Mouse (Mus musculus) liver, postnatal 0 days (tissue): ENCODE results near the gene Tsen2. TPM values are rescaled to one million over a fixed set of nuclear protein-coding genes. Genes with fewer than 3 reads are reported as not detected.

Source experiments
- ATAC-seq: fragments of 200-750 bp; cut with Nextera tagmentation; 2 replicates; pipeline ENCODE4 v1.8.0; 2017; ENCODE audit warnings: mild to moderate bottlenecking, moderate library complexity
- DNase-seq: peaks from one replicate; pipeline ENCODE4 v3.0.0-alpha.2; 2016
- H3K27ac ChIP-seq: fragments of 300-500 bp; sonication (generic); 2 replicates; pipeline ENCODE4 v1.5.1; 2014; ENCODE audit warnings: antibody characterized with exemption, moderate library complexity, mild to moderate bottlenecking, low read depth
- H3K27me3 ChIP-seq: fragments of 300-500 bp; sonication (generic); 2 replicates; pipeline ENCODE4 v1.6.1; 2014; ENCODE audit warnings: low read length, control low read depth, mixed read lengths; ENCODE audit not compliant: insufficient read depth
- H3K36me3 ChIP-seq: fragments of 300-500 bp; sonication (generic); replicated peaks from 2 replicates; pipeline ENCODE4 v1.6.1; 2014; ENCODE audit warnings: mild to moderate bottlenecking, control low read depth, low read length, moderate library complexity, mixed read lengths; ENCODE audit not compliant: insufficient read depth
- H3K4me1 ChIP-seq: fragments of 300-500 bp; sonication (generic); 2 replicates; pipeline ENCODE4 v1.6.1; 2014; ENCODE audit warnings: antibody characterized with exemption, mild to moderate bottlenecking, control low read depth; ENCODE audit not compliant: insufficient read depth
- H3K4me2 ChIP-seq: fragments of 300-500 bp; sonication (generic); 2 replicates; pipeline ENCODE4 v1.6.1; 2014; ENCODE audit warnings: low read depth, mild to moderate bottlenecking, low read length, moderate library complexity, mixed read lengths
- H3K4me3 ChIP-seq: fragments of 300-500 bp; sonication (generic); 2 replicates; pipeline ENCODE4 v1.5.1; 2014; ENCODE audit warnings: low read depth, low read length
- H3K9ac ChIP-seq: fragments of 300-500 bp; sonication (generic); replicated peaks from 2 replicates; pipeline ENCODE4 v1.6.1; 2014; ENCODE audit warnings: mild to moderate bottlenecking, moderate library complexity
- H3K9me3 ChIP-seq: fragments of 300-500 bp; sonication (generic); 2 replicates; pipeline ENCODE4 v1.6.1; 2016; ENCODE audit warnings: mild to moderate bottlenecking, control low read depth, low read length, mixed read lengths
- CTCF ChIP-seq: sonication (generic); IDR thresholded peaks from 2 replicates; pipeline ENCODE4 v1.5.1; 2016; ENCODE audit warnings: antibody characterized with exemption, low read depth
- EP300 ChIP-seq: IDR thresholded peaks from 2 replicates; pipeline ENCODE4 v1.6.1; 2016; ENCODE audit warnings: antibody characterized with exemption, low read depth, mild to moderate bottlenecking
- WGBS: fragments of 180-500 bp; shearing (Covaris S2); extraction: QIAGEN DNeasy Blood & Tissue Kit; methylation state at CpG from one replicate; pipeline ENCODE4 v1.1.7; 2014; ENCODE audit not compliant: insufficient replicate concordance; 5-methylcytosine and 5-hydroxymethylcytosine counted together
- polyA plus RNA-seq: library from polyadenylated mRNA; unstranded; fragments of >200 nt; fragmentation: Nextera tagmentation; extraction: Ambion mirVana; gene quantifications from 2 replicates; pipeline ENCODE4 v1.2.1, GENCODE M21; 2015

Tsen2 gene
- polyA plus RNA-seq, 1 experiment from 2014 or later = 7.5 TPM

GRCm38 (mm10) chr6:115504160-115504558 lies 40.3 kb upstream of the Tsen2 start:
- no peak overlapping the region for H3K27ac ChIP-seq
- TF ChIP-seq EP300 (no peak), CTCF (no peak)
- H3K4me3 ChIP-seq = no peak overlapping the region
- no peaks in the 10 kb centered on the region for H3K4me1 ChIP-seq
- DNase-seq (no peak), ATAC-seq (no peak)
- no peaks in the 10 kb centered on the region for H3K36me3 ChIP-seq
- no peaks in the 10 kb centered on the region for H3K9me3 ChIP-seq
- no peak overlapping the region for H3K9ac ChIP-seq
- WGBS = 58% methylated on average over 3 of the region's 3 CpGs
- no peaks in the 10 kb centered on the region for H3K27me3 ChIP-seq
- no peak overlapping the region for H3K4me2 ChIP-seq

- H3K36me3 ChIP-seq = no peaks in the 10 kb centered on the region
- ATAC-seq (no peak), DNase-seq (no peak)
- no peak for TF ChIP-seq CTCF
- no peak for TF ChIP-seq EP300
- no peak overlapping the region for H3K4me2 ChIP-seq
- H3K4me1 ChIP-seq = no peaks in the 10 kb centered on the region
- H3K9ac ChIP-seq = no peak overlapping the region
- no peak overlapping the region for H3K4me3 ChIP-seq
- H3K9me3 ChIP-seq = no peaks in the 10 kb centered on the region
- 65% methylated on average over 5 of the region's 5 CpGs for WGBS
- H3K27ac ChIP-seq = no peak overlapping the region
- H3K27me3 ChIP-seq = no peaks in the 10 kb centered on the region
Observed at GRCm38 (mm10) chr6:115504915-115505314, 39.5 kb upstream of the Tsen2 start.

DNA sequence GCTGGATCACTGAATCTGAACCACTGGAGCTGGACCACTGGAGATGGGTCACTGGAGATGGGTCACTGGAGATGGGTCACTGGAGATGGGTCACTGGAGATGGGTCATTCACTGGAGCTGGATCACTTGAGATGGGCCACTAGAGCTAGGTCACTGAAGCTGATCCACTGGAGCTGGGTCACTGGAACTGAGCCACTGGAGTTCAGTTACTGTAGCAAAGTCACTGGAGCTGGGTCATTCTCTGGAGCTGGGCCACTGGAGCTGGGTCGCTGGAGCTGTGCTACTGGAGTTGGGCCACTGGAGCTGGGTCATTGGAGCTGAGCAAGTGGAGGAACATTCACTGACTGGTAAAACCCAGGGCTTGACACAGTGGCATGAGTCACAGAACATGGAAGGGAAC lies 38.0 kb upstream of the Tsen2 start:
- Histone ChIP-seq H3K4me1 (no peaks in the 10 kb centered on the region), H3K9ac (no peak overlapping the region), H3K36me3 (no peaks in the 10 kb centered on the region), H3K4me3 (no peak overlapping the region), H3K9me3 (no peaks in the 10 kb centered on the region), H3K27me3 (no peaks in the 10 kb centered on the region), H3K27ac (no peak overlapping the region), H3K4me2 (no peak overlapping the region)
- TF ChIP-seq CTCF (no peak), EP300 (no peak)
- DNase-seq (no peak), ATAC-seq (no peak)
- 59% methylated on average over 1 of the region's 1 CpGs for WGBS

DNA sequence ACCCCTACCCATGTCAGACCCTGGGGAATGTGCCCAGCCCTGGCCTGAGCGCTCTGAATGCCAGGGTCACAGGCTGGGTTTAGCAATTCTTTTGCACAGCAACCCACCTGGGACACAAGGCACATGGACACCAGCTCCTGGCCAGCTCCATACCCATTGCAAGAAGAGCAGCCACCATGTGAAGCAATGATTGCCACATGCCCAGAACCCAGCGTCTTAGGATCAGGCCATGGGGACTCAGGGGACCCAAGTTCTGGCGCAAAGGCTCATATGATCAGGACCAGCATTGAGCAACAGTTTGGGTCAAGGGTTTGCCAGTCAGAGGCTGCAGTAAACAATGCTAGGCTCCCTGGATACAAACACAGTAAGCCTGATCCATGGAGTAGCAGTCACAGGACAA lies 33.0 kb upstream of the Tsen2 start:
- no peaks in the 10 kb centered on the region for H3K27me3 ChIP-seq
- DNase-seq = no peak
- no peak overlapping the region for H3K9ac ChIP-seq
- no peak for ATAC-seq
- no peak overlapping the region for H3K4me3 ChIP-seq
- H3K36me3 ChIP-seq = no peaks in the 10 kb centered on the region
- H3K9me3 ChIP-seq = no peaks in the 10 kb centered on the region
- H3K4me1 ChIP-seq = peaks cover 6% of the 10 kb centered on the region
- H3K27ac ChIP-seq = no peak overlapping the region
- TF ChIP-seq CTCF (no peak), EP300 (no peak)
- 73% methylated on average over 3 of the region's 3 CpGs for WGBS
- H3K4me2 ChIP-seq = no peak overlapping the region

DNA sequence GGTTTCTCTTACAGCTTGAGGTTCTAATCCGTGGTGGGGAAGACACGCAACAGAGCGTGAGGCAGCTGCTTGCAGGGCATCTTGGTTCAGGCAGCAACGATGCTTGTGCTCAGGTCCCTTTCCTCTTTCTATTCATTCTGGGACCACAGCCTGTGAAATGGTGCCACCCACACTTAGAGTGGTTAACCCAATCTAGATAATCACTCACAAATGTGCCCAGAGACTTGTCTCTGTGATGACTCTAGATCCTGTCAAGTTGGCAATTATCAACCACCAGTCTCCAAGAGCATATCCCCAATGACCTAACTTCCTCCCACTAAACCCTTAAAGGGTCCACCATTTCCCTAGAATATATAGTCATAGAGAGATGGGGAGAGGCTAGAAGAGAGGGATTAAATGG lies 31.3 kb upstream of the Tsen2 start:
- Histone ChIP-seq H3K9me3 (no peaks in the 10 kb centered on the region), H3K9ac (no peak overlapping the region), H3K27me3 (no peaks in the 10 kb centered on the region), H3K27ac (no peak overlapping the region), H3K4me2 (no peak overlapping the region), H3K36me3 (no peaks in the 10 kb centered on the region), H3K4me3 (no peak overlapping the region), H3K4me1 (peaks cover 8% of the 10 kb centered on the region)
- no peak for TF ChIP-seq CTCF
- no peak for DNase-seq
- 81% methylated on average over 4 of the region's 4 CpGs for WGBS
- no peak for ATAC-seq

GRCm38 (mm10) chr6:115517904-115518303 lies 26.6 kb upstream of the Tsen2 start:
- Histone ChIP-seq H3K27ac (no peak overlapping the region), H3K36me3 (no peaks in the 10 kb centered on the region), H3K4me3 (no peak overlapping the region), H3K4me2 (no peak overlapping the region), H3K9me3 (no peaks in the 10 kb centered on the region), H3K27me3 (no peaks in the 10 kb centered on the region), H3K4me1 (peaks cover 15% of the 10 kb centered on the region), H3K9ac (no peak overlapping the region)
- 41% methylated on average over 4 of the region's 4 CpGs for WGBS
- no peak for ATAC-seq
- DNase-seq = no peak
- no peak for TF ChIP-seq EP300
- TF ChIP-seq CTCF = no peak

DNA sequence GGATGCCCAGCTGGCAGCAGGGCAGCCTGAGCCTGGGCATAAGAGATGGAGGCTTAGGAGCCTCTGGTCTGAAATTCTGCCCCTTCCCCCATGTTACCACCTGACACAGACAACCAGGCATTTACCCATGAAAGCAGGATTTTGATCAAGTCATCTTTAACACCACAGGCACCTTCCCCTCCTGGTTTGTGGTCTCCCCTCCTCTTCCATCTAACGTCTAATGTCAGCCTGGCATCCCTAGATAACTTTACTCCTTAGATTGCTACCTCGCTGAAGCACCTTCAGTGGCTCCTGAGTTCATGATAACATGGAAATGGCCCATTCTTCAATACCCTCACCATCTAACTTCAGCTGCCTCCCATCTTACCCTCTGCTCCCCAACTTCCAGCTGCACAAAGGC lies 26.1 kb upstream of the Tsen2 start:
- ATAC-seq (no peak), DNase-seq (no peak)
- TF ChIP-seq CTCF (no peak), EP300 (no peak)
- Histone ChIP-seq H3K4me2 (no peak overlapping the region), H3K4me3 (no peak overlapping the region), H3K27me3 (no peaks in the 10 kb centered on the region), H3K9ac (no peak overlapping the region), H3K9me3 (no peaks in the 10 kb centered on the region), H3K27ac (peak overlapping the region; percentile 31; the same call in 1 of the 2 replicates), H3K36me3 (no peaks in the 10 kb centered on the region), H3K4me1 (peaks cover 16% of the 10 kb centered on the region)
- WGBS = 39% methylated on average over 2 of the region's 2 CpGs
